Mouse (Mus musculus) hindbrain, embryonic 15.5 days (tissue): Measurements from ENCODE around the gene Fbxo46. TPM values are rescaled to one million over a fixed set of nuclear protein-coding genes. Genes with fewer than 3 reads are reported as not detected.

ENCODE experiments used
- ATAC-seq: fragments of 200-750 bp; cut with Nextera tagmentation; 2 replicates; pipeline ENCODE4 v1.8.0; 2017; ENCODE audit warnings: low read depth, moderate number of reproducible peaks, moderate TSS enrichment; ENCODE audit not compliant: low FRiP score
- H3K27ac ChIP-seq: fragments of 300-500 bp; sonication (generic); replicated peaks from 2 replicates; pipeline ENCODE4 v1.5.1; 2015; ENCODE audit warnings: mild to moderate bottlenecking, inconsistent platforms
- H3K27me3 ChIP-seq: fragments of 300-500 bp; sonication (generic); 2 replicates; pipeline ENCODE4 v1.6.1; 2015; ENCODE audit warnings: control low read depth, inconsistent platforms
- H3K36me3 ChIP-seq: fragments of 300-500 bp; sonication (generic); 2 replicates; pipeline ENCODE4 v1.6.1; 2015; ENCODE audit warnings: control low read depth, inconsistent platforms
- H3K4me1 ChIP-seq: fragments of 300-500 bp; sonication (generic); replicated peaks from 2 replicates; pipeline ENCODE4 v1.6.1; 2015; ENCODE audit warnings: control low read depth, inconsistent platforms
- H3K4me2 ChIP-seq: fragments of 300-500 bp; sonication (generic); 2 replicates; pipeline ENCODE4 v1.6.1; 2015; ENCODE audit warnings: moderate library complexity, mild to moderate bottlenecking, inconsistent platforms
- H3K4me3 ChIP-seq: fragments of 300-500 bp; sonication (generic); 2 replicates; pipeline ENCODE4 v1.5.1; 2015; ENCODE audit warnings: mild to moderate bottlenecking, inconsistent platforms
- H3K9ac ChIP-seq: fragments of 300-500 bp; sonication (generic); 2 replicates; pipeline ENCODE4 v1.6.1; 2015; ENCODE audit warnings: inconsistent platforms
- H3K9me3 ChIP-seq: fragments of 300-500 bp; sonication (generic); 2 replicates; pipeline ENCODE4 v1.6.1; 2016; ENCODE audit warnings: control low read depth, inconsistent platforms
- WGBS: fragments of 180-500 bp; shearing (Covaris S2); methylation state at CpG from one replicate; pipeline ENCODE4 v1.1.7; 2015; 5-methylcytosine and 5-hydroxymethylcytosine counted together
- polyA plus RNA-seq: library from polyadenylated mRNA; unstranded; fragments of >200 nt; fragmentation: Nextera tagmentation; extraction: Ambion mirVana; gene quantifications from 2 replicates; pipeline ENCODE4 v1.2.1, GENCODE M21; 2015

The Fbxo46 gene
- polyA plus RNA-seq, 1 experiment from 2014 or later, result 16.2 TPM

DNA sequence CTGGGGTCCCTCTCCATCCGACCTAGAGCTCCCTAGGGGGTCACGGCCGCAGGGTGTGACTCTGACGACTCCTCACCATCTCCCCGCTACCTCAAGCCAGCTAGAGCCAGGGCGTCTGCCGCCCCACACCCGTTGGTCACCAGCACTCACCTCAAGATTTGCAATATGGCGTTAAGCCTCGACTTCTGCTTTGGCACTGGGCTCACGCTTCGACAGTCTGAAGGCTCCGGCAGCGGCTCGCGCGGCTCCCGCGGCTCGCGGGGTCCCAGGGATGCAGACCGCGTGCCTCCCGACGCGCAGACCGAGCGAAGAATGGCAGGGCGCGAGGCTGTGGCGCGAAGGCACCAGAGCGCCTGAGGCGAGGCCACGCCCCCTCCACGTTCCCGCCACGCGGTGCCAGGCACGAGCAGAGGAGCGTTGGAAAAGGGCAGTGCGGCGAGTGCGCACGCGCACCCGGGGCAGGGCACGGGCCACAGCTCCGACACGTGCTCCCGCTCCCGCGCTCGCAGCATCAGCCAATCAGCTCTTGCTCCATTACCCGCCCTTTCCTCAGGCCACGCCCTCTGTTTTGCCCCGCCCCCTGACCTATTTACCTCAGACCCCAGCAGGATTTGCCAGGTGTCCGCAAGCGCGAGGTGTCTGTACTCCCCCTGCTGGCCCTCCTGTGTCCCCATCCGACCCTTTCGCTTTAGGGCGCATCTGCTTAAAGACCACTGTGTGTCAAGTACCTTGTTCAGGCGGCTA is 1.5 kb upstream of the Fbxo46 start, which contains the start of gene Gm4969:
Gene Gm4969, minus strand, starts transcription at position 341 of the 744 bp plus-strand sequence.
- peak within 1 kb of the TSS; percentile 33; the same call in 1 of the 2 replicates for H3K27ac ChIP-seq
- peaks cover 28% of the 10 kb centered on the region for H3K4me1 ChIP-seq
- no peaks in the 10 kb centered on the region for H3K9me3 ChIP-seq
- ATAC-seq, result peak; percentile 75
- H3K36me3 ChIP-seq, result no peaks in the 10 kb centered on the region
- peak within 1 kb of the TSS; percentile 38 for H3K4me3 ChIP-seq
- WGBS, result 15% methylated on average over 64 of the region's 64 CpGs
- H3K9ac ChIP-seq, result peak within 1 kb of the TSS; percentile 7; the same call in 1 of the 2 replicates
- H3K4me2 ChIP-seq, result peak within 1 kb of the TSS; percentile 69
- 0 out of 2 replicates have a peak, but pooled peaks cover 2% of the 10 kb centered on the region for H3K27me3 ChIP-seq

DNA sequence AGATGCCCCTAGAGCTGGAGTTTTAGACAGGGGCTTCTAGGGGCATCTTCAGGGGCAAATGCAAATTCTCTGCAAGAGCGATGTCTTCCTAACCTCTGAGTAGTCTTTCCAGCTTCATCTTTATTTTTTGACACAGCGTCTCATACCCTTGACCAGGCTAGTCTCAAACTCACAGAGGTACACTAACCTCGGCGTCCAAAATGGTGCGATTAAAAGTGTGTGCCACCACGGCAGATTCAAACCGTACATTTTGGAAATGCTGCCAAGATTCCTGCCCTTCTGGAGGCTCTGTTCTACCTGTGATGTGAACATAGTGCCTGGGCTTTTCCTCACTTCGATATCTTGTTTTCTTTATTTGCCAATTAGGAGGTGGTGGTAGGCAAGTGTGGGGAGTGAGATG is 576 bp upstream of the Fbxo46 start:
- Histone ChIP-seq H3K27me3 (no peaks in the 10 kb centered on the region), H3K4me3 (no peak overlapping the region), H3K4me2 (peak overlapping the region; percentile 69), H3K36me3 (no peaks in the 10 kb centered on the region), H3K4me1 (peaks cover 28% of the 10 kb centered on the region), H3K9ac (no peak overlapping the region), H3K9me3 (no peaks in the 10 kb centered on the region), H3K27ac (peak overlapping the region; percentile 33; the same call in 1 of the 2 replicates)
- ATAC-seq, result peak; percentile 10; the same call in 1 of the 2 replicates
- 92% methylated on average over 8 of the region's 8 CpGs for WGBS

DNA sequence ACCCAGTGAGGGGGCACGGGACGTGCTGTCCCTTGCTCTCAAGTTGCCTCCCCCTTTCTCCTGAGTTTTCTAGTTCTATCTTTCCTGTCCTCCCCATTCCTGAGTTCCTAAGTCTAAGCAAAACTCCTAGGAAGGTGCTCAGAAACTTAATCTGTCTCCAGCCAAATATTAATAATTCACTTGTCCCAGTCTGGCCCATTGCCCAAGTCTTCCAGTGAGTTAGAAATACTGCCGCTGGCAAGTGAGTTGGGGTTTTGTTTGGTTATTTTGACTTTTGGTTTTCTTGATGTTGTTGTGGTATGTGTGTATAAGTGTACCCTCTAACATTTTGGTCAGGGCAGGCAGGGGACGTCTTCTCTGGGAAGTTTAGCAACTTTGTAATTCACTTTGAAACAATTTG is 2.0 kb downstream of the Fbxo46 start:
- Histone ChIP-seq H3K27me3 (no peaks in the 10 kb centered on the region), H3K4me2 (no peak overlapping the region), H3K36me3 (no peaks in the 10 kb centered on the region), H3K9ac (no peak overlapping the region), H3K4me1 (peaks cover 28% of the 10 kb centered on the region), H3K4me3 (no peak overlapping the region), H3K9me3 (no peaks in the 10 kb centered on the region), H3K27ac (no peak overlapping the region)
- ATAC-seq, result no peak
- WGBS, result 96% methylated on average over 4 of the region's 4 CpGs

- WGBS, result 88% methylated on average over 6 of the region's 6 CpGs
- Histone ChIP-seq H3K9me3 (no peaks in the 10 kb centered on the region), H3K4me2 (no peak overlapping the region), H3K4me1 (peaks cover 17% of the 10 kb centered on the region), H3K9ac (no peak overlapping the region), H3K27me3 (no peaks in the 10 kb centered on the region), H3K27ac (no peak overlapping the region), H3K4me3 (no peak overlapping the region), H3K36me3 (no peaks in the 10 kb centered on the region)
- no peak for ATAC-seq
These were observed 5.1 kb downstream of the Fbxo46 start for GRCm38 (mm10) chr7:19124713-19125112.

DNA sequence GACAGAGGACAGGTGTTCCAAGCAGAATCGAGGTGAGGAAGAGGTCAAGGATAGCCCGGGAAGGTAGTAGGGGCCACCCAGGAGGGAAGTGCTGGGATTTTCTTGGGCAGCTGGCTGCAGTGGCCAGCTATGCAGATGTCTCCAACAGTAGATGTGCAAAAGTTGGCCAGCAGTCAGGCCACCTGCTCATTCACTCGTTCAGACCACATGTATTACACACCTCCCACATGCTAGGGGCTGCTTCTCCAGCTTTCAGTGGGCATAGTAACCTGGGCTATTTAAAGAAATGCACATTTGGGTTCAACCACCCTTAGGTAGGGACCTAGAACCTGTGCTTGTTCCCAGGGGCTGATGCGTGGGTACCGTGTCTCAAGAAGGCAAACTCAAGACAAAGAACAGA is 8.1 kb downstream of the Fbxo46 start:
- no peak overlapping the region for H3K4me3 ChIP-seq
- H3K36me3 ChIP-seq, result no peaks in the 10 kb centered on the region
- no peak overlapping the region for H3K4me2 ChIP-seq
- H3K27me3 ChIP-seq, result no peaks in the 10 kb centered on the region
- WGBS, result 92% methylated on average over 5 of the region's 5 CpGs
- H3K9me3 ChIP-seq, result no peaks in the 10 kb centered on the region
- H3K9ac ChIP-seq, result no peak overlapping the region
- H3K4me1 ChIP-seq, result peaks cover 18% of the 10 kb centered on the region
- no peak overlapping the region for H3K27ac ChIP-seq
- no peak for ATAC-seq

DNA sequence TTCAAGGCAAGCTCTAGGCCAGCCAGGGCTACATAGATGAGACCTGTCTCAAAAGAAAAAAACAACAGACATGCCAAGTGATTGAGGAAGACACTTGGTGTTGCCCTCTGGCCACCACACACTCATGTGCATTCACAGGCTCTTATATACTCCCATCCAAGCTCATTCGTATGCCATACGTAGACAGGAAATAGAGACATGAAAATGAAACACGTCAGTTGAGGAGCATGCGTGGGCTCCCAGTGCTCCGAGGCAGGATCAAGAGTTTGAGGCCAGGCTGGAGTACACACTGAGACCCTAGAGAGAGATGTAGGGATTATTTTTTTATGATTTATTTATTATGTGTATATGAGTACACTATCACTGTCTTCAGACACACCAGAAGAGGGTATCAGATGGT is 9.7 kb downstream of the Fbxo46 start:
- H3K4me2 ChIP-seq, result no peak overlapping the region
- peaks cover 18% of the 10 kb centered on the region for H3K4me1 ChIP-seq
- no peak overlapping the region for H3K4me3 ChIP-seq
- WGBS, result 91% methylated on average over 5 of the region's 5 CpGs
- no peaks in the 10 kb centered on the region for H3K9me3 ChIP-seq
- H3K36me3 ChIP-seq, result no peaks in the 10 kb centered on the region; the same call in 1 of the 2 replicates
- H3K9ac ChIP-seq, result no peak overlapping the region
- no peak for ATAC-seq
- no peak overlapping the region for H3K27ac ChIP-seq
- no peaks in the 10 kb centered on the region for H3K27me3 ChIP-seq

GRCm38 (mm10) chr7:19130657-19131056 is 11.0 kb downstream of the Fbxo46 start:
- H3K27me3 ChIP-seq, result no peaks in the 10 kb centered on the region
- H3K4me2 ChIP-seq, result peak overlapping the region; percentile 75
- H3K9me3 ChIP-seq, result no peaks in the 10 kb centered on the region
- peaks cover 18% of the 10 kb centered on the region for H3K4me1 ChIP-seq
- H3K9ac ChIP-seq, result peak overlapping the region; percentile 51; the same call in 1 of the 2 replicates
- ATAC-seq, result no peak
- 35% methylated on average over 4 of the region's 4 CpGs for WGBS
- H3K4me3 ChIP-seq, result peak overlapping the region; percentile 52
- peaks cover 2% of the 10 kb centered on the region; the same call in 1 of the 2 replicates for H3K36me3 ChIP-seq
- peak overlapping the region; percentile 91 for H3K27ac ChIP-seq

- no peaks in the 10 kb centered on the region for H3K9me3 ChIP-seq
- peaks cover 18% of the 10 kb centered on the region for H3K4me1 ChIP-seq
- H3K27ac ChIP-seq, result peak overlapping the region; percentile 91
- peak overlapping the region; percentile 75 for H3K4me2 ChIP-seq
- H3K36me3 ChIP-seq, result peaks cover 6% of the 10 kb centered on the region
- no peaks in the 10 kb centered on the region for H3K27me3 ChIP-seq
- peak overlapping the region; percentile 52 for H3K4me3 ChIP-seq
- H3K9ac ChIP-seq, result peak overlapping the region; percentile 51
- under 1% methylated on average over 39 of the region's 39 CpGs for WGBS
- ATAC-seq, result peak; percentile 99
These were observed 11.7 kb downstream of the Fbxo46 start for GRCm38 (mm10) chr7:19131324-19131848.

DNA sequence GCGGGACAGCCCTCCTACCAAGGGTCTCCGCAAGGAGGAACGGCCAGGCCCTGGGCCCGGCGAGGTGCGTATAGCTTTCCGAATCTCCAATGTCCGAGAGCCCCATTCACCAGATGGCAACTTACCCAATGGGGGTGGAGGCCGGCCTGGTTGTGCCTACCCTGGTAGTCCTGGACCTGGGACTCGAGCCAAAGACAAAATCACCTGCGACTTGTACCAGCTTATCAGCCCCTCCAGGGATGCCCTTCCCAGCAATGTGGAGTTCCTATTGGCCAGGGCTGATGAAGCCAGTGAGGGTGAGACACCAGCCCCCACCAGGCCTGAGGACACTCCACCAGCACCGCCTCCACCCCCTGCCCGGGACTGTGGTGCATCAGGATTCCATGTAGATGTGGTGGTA is 16.5 kb downstream of the Fbxo46 start:
- Histone ChIP-seq H3K27me3 (no peaks in the 10 kb centered on the region), H3K4me1 (peaks cover 7% of the 10 kb centered on the region), H3K9ac (no peak overlapping the region), H3K36me3 (peaks cover 43% of the 10 kb centered on the region), H3K27ac (no peak overlapping the region), H3K4me3 (no peak overlapping the region), H3K9me3 (no peaks in the 10 kb centered on the region), H3K4me2 (no peak overlapping the region)
- ATAC-seq, result no peak
- 95% methylated on average over 13 of the region's 13 CpGs for WGBS

DNA sequence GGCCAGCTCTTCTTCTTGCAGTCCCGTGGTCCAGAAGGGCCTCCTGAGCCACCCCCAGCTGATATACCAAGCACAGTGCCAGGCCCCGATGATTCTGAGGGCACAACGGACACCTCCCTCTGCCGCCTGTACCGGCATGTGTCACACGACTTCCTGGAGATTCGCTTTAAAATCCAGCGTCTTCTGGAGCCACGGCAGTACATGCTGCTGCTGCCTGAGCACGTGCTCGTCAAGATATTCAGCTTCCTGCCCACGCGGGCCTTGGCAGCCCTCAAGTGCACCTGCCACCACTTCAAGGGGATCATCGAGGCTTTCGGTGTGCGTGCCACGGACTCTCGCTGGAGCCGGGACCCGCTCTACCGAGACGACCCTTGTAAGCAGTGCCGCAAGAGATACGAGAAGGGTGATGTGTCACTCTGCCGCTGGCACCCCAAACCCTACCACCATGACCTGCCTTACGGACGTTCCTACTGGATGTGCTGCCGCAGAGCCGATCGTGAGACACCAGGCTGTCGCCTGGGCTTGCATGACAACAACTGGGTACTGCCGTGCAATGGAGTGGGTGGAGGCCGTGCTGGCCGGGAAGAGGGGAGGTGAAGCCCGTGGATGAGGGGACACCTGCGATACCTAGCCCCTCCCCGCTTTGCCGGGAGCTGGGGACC is 17.1 kb downstream of the Fbxo46 start:
- peaks cover 5% of the 10 kb centered on the region for H3K4me1 ChIP-seq
- no peak overlapping the region for H3K9ac ChIP-seq
- no peaks in the 10 kb centered on the region for H3K9me3 ChIP-seq
- WGBS, result 94% methylated on average over 38 of the region's 38 CpGs
- H3K4me2 ChIP-seq, result no peak overlapping the region
- peaks cover 45% of the 10 kb centered on the region for H3K36me3 ChIP-seq
- no peak for ATAC-seq
- H3K27me3 ChIP-seq, result no peaks in the 10 kb centered on the region
- no peak overlapping the region for H3K27ac ChIP-seq
- no peak overlapping the region for H3K4me3 ChIP-seq

- Histone ChIP-seq H3K4me1 (no peaks in the 10 kb centered on the region), H3K9me3 (no peaks in the 10 kb centered on the region), H3K9ac (no peak overlapping the region), H3K4me2 (no peak overlapping the region), H3K27ac (no peak overlapping the region), H3K36me3 (peaks cover 50% of the 10 kb centered on the region), H3K27me3 (no peaks in the 10 kb centered on the region), H3K4me3 (no peak overlapping the region)
- 50% methylated on average over 5 of the region's 5 CpGs for WGBS
- ATAC-seq, result no peak
These were observed 17.7 kb downstream of the Fbxo46 start for GRCm38 (mm10) chr7:19137380-19137779.

GRCm38 (mm10) chr7:19146793-19147192 is 27.1 kb downstream of the Fbxo46 start:
- peaks cover 28% of the 10 kb centered on the region for H3K4me1 ChIP-seq
- no peak for ATAC-seq
- WGBS, result 89% methylated on average over 10 of the region's 10 CpGs
- H3K36me3 ChIP-seq, result peaks cover 13% of the 10 kb centered on the region
- no peak overlapping the region for H3K4me2 ChIP-seq
- H3K9me3 ChIP-seq, result no peaks in the 10 kb centered on the region
- H3K4me3 ChIP-seq, result no peak overlapping the region
- no peaks in the 10 kb centered on the region for H3K27me3 ChIP-seq
- no peak overlapping the region for H3K27ac ChIP-seq
- no peak overlapping the region for H3K9ac ChIP-seq
